Comparison of ENCODE assay signal across 9 mouse cellular contexts in genomic region chr11:103381956-103382613, GRCm38 (mm10). TPM values are rescaled to one million over a fixed set of nuclear protein-coding genes. Genes with fewer than 3 reads are reported as not detected.
DNase-seq lines count a peak whose midpoint lies in the region; ATAC-seq lines count a peak whose summit lies in the region.
"Had no signal": no experiment of that assay in that cellular context is flagged by ENCODE, and none has a peak within 500 bp of the region (broad histone marks: within the 10 kb centered on the region; RNA-seq: fewer than 3 reads in every experiment).

No protein-coding gene starts in this region.

- H3K27me3 ChIP-seq in heart, embryonic 14.5 days (ENCODE audit: control insufficient read depth, insufficient read depth, low read length), result no peaks in the 10 kb centered on the region
- H3K27me3 ChIP-seq in midbrain, embryonic 14.5 days (ENCODE audit: control insufficient read depth, insufficient read depth, low read length), result no peaks in the 10 kb centered on the region
- H3K27me3 ChIP-seq: limb, embryonic 13.5 days had no signal

- peak; percentile 87 for ATAC-seq in heart, embryonic 14.5 days (ENCODE audit: insufficient number of reproducible peaks, insufficient read depth, low FRiP score, low read depth)
- ATAC-seq in neutrophil, adult 5-6 weeks (ENCODE audit: extremely low read depth, insufficient number of reproducible peaks, low FRiP score, poor library complexity, severe bottlenecking), result peak; percentile 82
- ATAC-seq in erythroid progenitor cell, adult 5-6 weeks (replicated peaks; ENCODE audit: low FRiP score, poor library complexity, severe bottlenecking), result no peak
- ATAC-seq in midbrain, embryonic 14.5 days (ENCODE audit: low FRiP score, low TSS enrichment), result no peak

- intact Hi-C loops in left cerebral cortex, postnatal 36 days (cut with DNase I), result no loop called here

- H3K4me3 ChIP-seq in heart, embryonic 14.5 days (ENCODE audit: control insufficient read depth in 1 of 2, insufficient read depth in 1 of 2, low read depth in 1 of 2, low read length in 2 of 2), result no peak overlapping the region
- H3K4me3 ChIP-seq in midbrain, embryonic 14.5 days (replicated peaks; ENCODE audit: low read depth, low read length), result no peak overlapping the region
- H3K4me3 ChIP-seq: limb, embryonic 13.5 days had no signal

- no peaks in the 10 kb centered on the region for H3K9me3 ChIP-seq in heart, embryonic 14.5 days (ENCODE audit: control insufficient read depth, low read length)
- H3K9me3 ChIP-seq in midbrain, embryonic 14.5 days (ENCODE audit: control insufficient read depth, low read length), result no peaks in the 10 kb centered on the region
- H3K9me3 ChIP-seq: limb, embryonic 13.5 days had no signal

- H3K27ac ChIP-seq in heart, embryonic 14.5 days (replicated peaks in 1 of 2; ENCODE audit: control insufficient read depth in 1 of 2, insufficient read depth in 1 of 2, low read depth in 2 of 2, low read length in 2 of 2), result peak overlapping the region; percentile 93 to 95
- H3K27ac ChIP-seq in midbrain, embryonic 14.5 days (replicated peaks; ENCODE audit: low read depth, low read length), result no peak overlapping the region
- H3K27ac ChIP-seq: limb, embryonic 13.5 days had no signal

- WGBS in heart, embryonic 14.5 days, result 14% methylated on average over 5 of the region's 5 CpGs
- 83% methylated on average over 5 of the region's 5 CpGs for WGBS in midbrain, embryonic 14.5 days

- H3K36me3 ChIP-seq in heart, embryonic 14.5 days (ENCODE audit: control insufficient read depth, insufficient read depth, low read length), result peaks cover 26% of the 10 kb centered on the region
- H3K36me3 ChIP-seq in midbrain, embryonic 14.5 days (ENCODE audit: control insufficient read depth, insufficient read depth, low read length), result peaks cover 39% of the 10 kb centered on the region

- peak; percentile 47 for DNase-seq in ovary, adult 18-20 months (ENCODE audit: low spot score)
- DNase-seq in ovary, postnatal 14 days (ENCODE audit: low spot score), result no peak
- peak; percentile 83 for DNase-seq in adrenal gland, postnatal 14 days
- peak; percentile 28 to 42 for DNase-seq in left cerebral cortex, postnatal 36 days (ENCODE audit: low spot score in 2 of 2)
- no peak for DNase-seq in midbrain, embryonic 14.5 days

- H3K4me1 ChIP-seq in heart, embryonic 14.5 days (ENCODE audit: control insufficient read depth in 2 of 2, insufficient read depth in 2 of 2, low read length in 2 of 2), result peaks cover 29 to 35% of the 10 kb centered on the region in 2 experiments
- H3K4me1 ChIP-seq in midbrain, embryonic 14.5 days (ENCODE audit: control insufficient read depth, insufficient read depth, low read length), result no peaks in the 10 kb centered on the region

- peak overlapping the region; percentile 31 for H3K4me2 ChIP-seq in heart, embryonic 14.5 days (ENCODE audit: low read length)
- H3K4me2 ChIP-seq in midbrain, embryonic 14.5 days (ENCODE audit: low read length), result no peak overlapping the region
- H3K4me2 ChIP-seq: limb, embryonic 13.5 days had no signal

- peak overlapping the region; percentile 44; the same call in 1 of the 2 replicates for H3K9ac ChIP-seq in heart, embryonic 14.5 days (ENCODE audit: low read length)
- no peak overlapping the region for H3K9ac ChIP-seq in midbrain, embryonic 14.5 days (replicated peaks; ENCODE audit: low read length)
- H3K9ac ChIP-seq: limb, embryonic 13.5 days had no signal

RNA-seq across cellular contexts. Expression of gene Arhgap27, which starts 18.6 kb away (rescaled TPM):
- total RNA-seq in adrenal gland, postnatal 14 days (2021), result 19.3 and 31.5 TPM in 2 replicates
- 5.6 and 6.5 TPM in 2 replicates for polyA plus RNA-seq in heart, embryonic 14.5 days (2014; fragmentation: Nextera tagmentation; extraction: Ambion mirVana)
- 10 to 100 TPM; 11.6 to 12.6 TPM for total RNA-seq in left cerebral cortex, postnatal 36 days (2021)
- total RNA-seq in neutrophil, adult 5-6 weeks (2017), result 59.8 and 81.4 TPM in 2 replicates
- total RNA-seq in erythroid progenitor cell, adult 5-6 weeks (2015; ENCODE audit: low replicate concordance), result 2.1 and 7.6 TPM in 2 replicates
- 3.0 and 4.8 TPM in 2 replicates for total RNA-seq in erythroid progenitor cell, adult 5-6 weeks (2017; ENCODE audit: low replicate concordance)
- polyA plus RNA-seq in midbrain, embryonic 14.5 days (2014; fragmentation: Nextera tagmentation; extraction: Ambion mirVana), result 2.1 and 4.0 TPM in 2 replicates

RNA-seq across cellular contexts. Expression of gene Plekhm1, which starts 30.4 kb away (rescaled TPM):
- total RNA-seq in adrenal gland, postnatal 14 days (2021), result 17.4 and 19.6 TPM in 2 replicates
- polyA plus RNA-seq in heart, embryonic 14.5 days (2014; fragmentation: Nextera tagmentation; extraction: Ambion mirVana), result 6.3 and 6.5 TPM in 2 replicates
- 10 to 100 TPM; 16.3 to 18.8 TPM for total RNA-seq in left cerebral cortex, postnatal 36 days (2021)
- total RNA-seq in neutrophil, adult 5-6 weeks (2017), result 28.5 and 29.7 TPM in 2 replicates
- total RNA-seq in erythroid progenitor cell, adult 5-6 weeks (2015; ENCODE audit: low replicate concordance), result 15.1 and 18.0 TPM in 2 replicates
- total RNA-seq in erythroid progenitor cell, adult 5-6 weeks (2017; ENCODE audit: low replicate concordance), result 4.2 and 5.5 TPM in 2 replicates
- polyA plus RNA-seq in midbrain, embryonic 14.5 days (2014; fragmentation: Nextera tagmentation; extraction: Ambion mirVana), result 8.0 and 11.6 TPM in 2 replicates

Comparison
In these comparisons a context has a peak if more than half of its experiments do, and no peak if none do; other contexts are left out.
1. DNase-seq: peak in ovary, adult 18-20 months (single experiment), adrenal gland, postnatal 14 days (single experiment) and left cerebral cortex, postnatal 36 days (2 of 2); none in ovary, postnatal 14 days (single experiment) and midbrain, embryonic 14.5 days (single experiment).
2. ATAC-seq: peak in heart, embryonic 14.5 days (single experiment) and neutrophil, adult 5-6 weeks (single experiment); none in erythroid progenitor cell, adult 5-6 weeks (single experiment) and midbrain, embryonic 14.5 days (single experiment).